Mouse (Mus musculus) liver, embryonic 14.5 days (tissue): ENCODE data around the gene Dcaf4.

ENCODE experiments used
- CTCF ChIP-seq: IDR thresholded peaks from 2 replicates; pipeline ENCODE4 v1.5.1; 2016; ENCODE audit warnings: antibody characterized with exemption, low read depth, control low read depth
- EP300 ChIP-seq: IDR thresholded peaks from 2 replicates; pipeline ENCODE4 v1.6.1; 2016; ENCODE audit warnings: antibody characterized with exemption, low read depth

- no peak for TF ChIP-seq CTCF
- TF ChIP-seq EP300: no peak
These were observed 24.3 kb upstream of the Dcaf4 start for GRCm38 (mm10) chr12:83495961-83496282.
